Mouse (Mus musculus): ENCODE data around the gene Gkn1. TPM values are rescaled to one million over a fixed set of nuclear protein-coding genes. Genes with fewer than 3 reads are reported as not detected.

Gkn1 gene
- polyA plus RNA-seq, 2 experiments: not detected

- H3K27me3 ChIP-seq (ENCODE audit: control insufficient read depth, insufficient read depth, low read length): peaks cover 20% of the 10 kb centered on the region
- H3K36me3 ChIP-seq (replicated peaks; ENCODE audit: control insufficient read depth, insufficient read depth, low read depth): no peaks in the 10 kb centered on the region
- no peak within 1 kb of the TSS; the same call in 1 of the 2 replicates for H3K9ac ChIP-seq (replicated peaks)
- DNase-seq (ENCODE audit: low read depth in 3 of 3, low spot score in 3 of 3) (no peak), ATAC-seq (ENCODE audit: insufficient read depth) (no peak)
- H3K4me2 ChIP-seq (ENCODE audit: low read depth): peak within 1 kb of the TSS; percentile 59
- H3K4me1 ChIP-seq (replicated peaks; ENCODE audit: control insufficient read depth in 2 of 2, insufficient read depth in 2 of 2, low read length in 1 of 2): no peaks in the 10 kb centered on the region
- TF ChIP-seq EP300 (IDR thresholded peaks at IDR 0.05; ENCODE audit: low read depth) (no peak), CTCF (IDR thresholded peaks at IDR 0.05; ENCODE audit: low read depth) (peak; percentile 32; the same call in 1 of the 2 replicates)
- H3K4me3 ChIP-seq (ENCODE audit: insufficient read depth in 1 of 2, low read depth in 2 of 2, low read length in 2 of 2): peak within 1 kb of the TSS; percentile 46
- no peaks in the 10 kb centered on the region for H3K9me3 ChIP-seq (ENCODE audit: control insufficient read depth, low read length)
- under 1% methylated on average over 54 of the region's 54 CpGs for WGBS (ENCODE audit: insufficient replicate concordance)
- no peak within 1 kb of the TSS for H3K27ac ChIP-seq
Measured at GRCm38 (mm10) chr6:87335091-87335934, 15.4 kb downstream of the Gkn1 start, which contains the start of gene Antxr1. TSS of gene Antxr1 (minus strand) at chr6:87335821.

GRCm38 (mm10) chr6:87334361-87335090 is 16.2 kb downstream of the Gkn1 start:
- TF ChIP-seq EP300 (IDR thresholded peaks at IDR 0.05; ENCODE audit: low read depth): no peak
- TF ChIP-seq CTCF (IDR thresholded peaks at IDR 0.05; ENCODE audit: low read depth): no peak
- no peaks in the 10 kb centered on the region for H3K4me1 ChIP-seq (replicated peaks; ENCODE audit: control insufficient read depth in 2 of 2, insufficient read depth in 2 of 2, low read length in 1 of 2)
- no peak for DNase-seq (ENCODE audit: low read depth in 3 of 3, low spot score in 3 of 3)
- ATAC-seq (ENCODE audit: insufficient read depth): no peak
- peaks cover 20% of the 10 kb centered on the region for H3K27me3 ChIP-seq (ENCODE audit: control insufficient read depth, insufficient read depth, low read length)
- no peaks in the 10 kb centered on the region for H3K9me3 ChIP-seq (ENCODE audit: control insufficient read depth, low read length)
- H3K4me2 ChIP-seq (ENCODE audit: low read depth): peak overlapping the region; percentile 59; the same call in 1 of the 2 replicates
- H3K4me3 ChIP-seq (ENCODE audit: insufficient read depth in 1 of 2, low read depth in 2 of 2, low read length in 2 of 2): peak overlapping the region in 1 of 2 experiments; percentile 46; a peak in 1 of 4 replicates
- no peak overlapping the region for H3K27ac ChIP-seq
- H3K9ac ChIP-seq (replicated peaks): no peak overlapping the region
- 21% methylated on average over 11 of the region's 11 CpGs for WGBS (ENCODE audit: insufficient replicate concordance)
- H3K36me3 ChIP-seq (replicated peaks; ENCODE audit: control insufficient read depth, insufficient read depth, low read depth): no peaks in the 10 kb centered on the region

GRCm38 (mm10) chr6:87332380-87332779 is 18.4 kb downstream of the Gkn1 start:
- TF ChIP-seq EP300 (IDR thresholded peaks at IDR 0.05; ENCODE audit: low read depth): no peak
- no peak for TF ChIP-seq CTCF (IDR thresholded peaks at IDR 0.05; ENCODE audit: low read depth)
- Histone ChIP-seq H3K9me3 (ENCODE audit: control insufficient read depth, low read length) (no peaks in the 10 kb centered on the region), H3K4me2 (ENCODE audit: low read depth) (no peak overlapping the region), H3K4me3 (ENCODE audit: insufficient read depth in 1 of 2, low read depth in 2 of 2, low read length in 2 of 2) (no peak overlapping the region), H3K27ac (no peak overlapping the region), H3K9ac (replicated peaks) (no peak overlapping the region), H3K36me3 (replicated peaks; ENCODE audit: control insufficient read depth, insufficient read depth, low read depth) (no peaks in the 10 kb centered on the region), H3K4me1 (replicated peaks; ENCODE audit: control insufficient read depth in 2 of 2, insufficient read depth in 2 of 2, low read length in 1 of 2) (no peaks in the 10 kb centered on the region), H3K27me3 (ENCODE audit: control insufficient read depth, insufficient read depth, low read length) (peaks cover 20% of the 10 kb centered on the region)
- 69% methylated on average over 2 of the region's 2 CpGs for WGBS (ENCODE audit: insufficient replicate concordance)
- no peak for ATAC-seq (ENCODE audit: insufficient read depth)
- DNase-seq (ENCODE audit: low read depth in 3 of 3, low spot score in 3 of 3): no peak

GRCm38 (mm10) chr6:87328265-87329173 is 22.2 kb downstream of the Gkn1 start:
- Histone ChIP-seq H3K27me3 (ENCODE audit: control insufficient read depth, insufficient read depth, low read length) (no peaks in the 10 kb centered on the region; the same call in 1 of the 2 replicates), H3K36me3 (replicated peaks; ENCODE audit: control insufficient read depth, insufficient read depth, low read depth) (no peaks in the 10 kb centered on the region), H3K4me1 (replicated peaks; ENCODE audit: control insufficient read depth in 2 of 2, insufficient read depth in 2 of 2, low read length in 1 of 2) (no peaks in the 10 kb centered on the region), H3K9me3 (ENCODE audit: control insufficient read depth, low read length) (no peaks in the 10 kb centered on the region), H3K27ac (no peak overlapping the region), H3K4me2 (ENCODE audit: low read depth) (no peak overlapping the region), H3K9ac (replicated peaks) (no peak overlapping the region), H3K4me3 (ENCODE audit: insufficient read depth in 1 of 2, low read depth in 2 of 2, low read length in 2 of 2) (no peak overlapping the region)
- DNase-seq (ENCODE audit: low read depth in 3 of 3, low spot score in 3 of 3) (no peak), ATAC-seq (ENCODE audit: insufficient read depth) (no peak)
- TF ChIP-seq EP300 (IDR thresholded peaks at IDR 0.05; ENCODE audit: low read depth) (no peak), CTCF (IDR thresholded peaks at IDR 0.05; ENCODE audit: low read depth) (no peak)
- 61% methylated on average over 22 of the region's 22 CpGs for WGBS (ENCODE audit: insufficient replicate concordance)
